Mouse (Mus musculus) liver, embryonic 14.5 days (tissue): ENCODE data around the gene Ly6c1. TPM values are rescaled to one million over a fixed set of nuclear protein-coding genes. Genes with fewer than 3 reads are reported as not detected.
A peak's percentile ranks its signal among the peaks of the same experiment; 100 is the strongest.
"Not testable (repeated sequence)": the region's sequence is repeated elsewhere in the genome, so short reads cannot be mapped to it uniquely, and the experiment has no call there.

Experiments
- ATAC-seq: fragments of 200-750 bp; cut with Nextera tagmentation; 2 replicates; pipeline ENCODE4 v1.8.0; 2017; ENCODE audit warnings: moderate number of reproducible peaks, mild to moderate bottlenecking, moderate library complexity; ENCODE audit not compliant: insufficient read depth
- DNase-seq, 3 experiments: peaks; one replicate each; pipeline ENCODE4 v3.0.0-alpha.2; 2012 to 2013; ENCODE audit warnings: low read depth in 3 of 3, low spot score in 3 of 3
- H3K27ac ChIP-seq: fragments of 300-500 bp; sonication (generic); 2 replicates; pipeline ENCODE4 v1.5.1; 2014; ENCODE audit warnings: moderate library complexity, mild to moderate bottlenecking, control low read depth, inconsistent platforms
- H3K27me3 ChIP-seq: fragments of 300-500 bp; sonication (generic); 2 replicates; pipeline ENCODE4 v1.6.1; 2014; ENCODE audit warnings: mild to moderate bottlenecking, low read length, moderate library complexity; ENCODE audit not compliant: control insufficient read depth, insufficient read depth
- H3K36me3 ChIP-seq: fragments of 300-500 bp; sonication (generic); replicated peaks from 2 replicates; pipeline ENCODE4 v1.6.1; 2014; ENCODE audit warnings: low read depth; ENCODE audit not compliant: control insufficient read depth, insufficient read depth
- H3K4me1 ChIP-seq, 2 experiments: fragments of 200-500 bp in 1 of 2; fragments of 300-500 bp in 1 of 2; sonication (generic) in 1 of 2; replicated peaks; 2 replicates each; pipeline ENCODE4 v1.6.1; 2012 to 2014; ENCODE audit warnings: antibody characterized with exemption in 1 of 2, inconsistent platforms in 1 of 2, low read length in 1 of 2; ENCODE audit not compliant: control insufficient read depth in 2 of 2, insufficient read depth in 2 of 2
- H3K4me2 ChIP-seq: fragments of 300-500 bp; sonication (generic); 2 replicates; pipeline ENCODE4 v1.6.1; 2014; ENCODE audit warnings: low read depth, mild to moderate bottlenecking, control low read depth, moderate library complexity
- H3K4me3 ChIP-seq, 2 experiments: fragments of 200-500 bp in 1 of 2; fragments of 300-500 bp in 1 of 2; sonication (generic) in 1 of 2; 2 replicates each; pipeline ENCODE4 v1.5.1; 2012 to 2014; ENCODE audit warnings: low read depth in 2 of 2, low read length in 2 of 2, mild to moderate bottlenecking in 2 of 2, control low read depth in 1 of 2, inconsistent platforms in 1 of 2, moderate library complexity in 1 of 2; ENCODE audit not compliant: insufficient read depth in 1 of 2
- H3K9ac ChIP-seq: fragments of 300-500 bp; sonication (generic); replicated peaks from 2 replicates; pipeline ENCODE4 v1.6.1; 2014; ENCODE audit warnings: mild to moderate bottlenecking, control low read depth, moderate library complexity
- H3K9me3 ChIP-seq: fragments of 300-500 bp; sonication (generic); 2 replicates; pipeline ENCODE4 v1.6.1; 2016; ENCODE audit warnings: low read length, mixed read lengths; ENCODE audit not compliant: control insufficient read depth
- CTCF ChIP-seq: IDR thresholded peaks from 2 replicates; pipeline ENCODE4 v1.5.1; 2016; ENCODE audit warnings: antibody characterized with exemption, low read depth, control low read depth
- EP300 ChIP-seq: IDR thresholded peaks from 2 replicates; pipeline ENCODE4 v1.6.1; 2016; ENCODE audit warnings: antibody characterized with exemption, low read depth
- WGBS: fragments of 180-500 bp; shearing (Covaris S2); extraction: QIAGEN DNeasy Blood & Tissue Kit; methylation state at CpG from one replicate; pipeline ENCODE4 v1.1.7; 2014; ENCODE audit not compliant: insufficient replicate concordance; 5-methylcytosine and 5-hydroxymethylcytosine counted together
- polyA plus RNA-seq, 2 experiments: library from polyadenylated mRNA; depleted of rRNA in 1 of 2; stranded (reverse) in 1 of 2; unstranded in 1 of 2; fragments of >200 nt; fragmentation: Nextera tagmentation in 1 of 2; extraction: Ambion mirVana in 1 of 2; gene quantifications; 2 replicates each; pipeline versions ENCODE4 v1.2.1 to v1.2.3; 2012 to 2014

Ly6c1 gene
- polyA plus RNA-seq (2012; rRNA removed) (0.11 and 0.17 TPM in 2 replicates), polyA plus RNA-seq (2014; fragmentation: Nextera tagmentation; extraction: Ambion mirVana) (0.28 TPM in 1 of 2 replicates, not detected in the other)

DNA sequence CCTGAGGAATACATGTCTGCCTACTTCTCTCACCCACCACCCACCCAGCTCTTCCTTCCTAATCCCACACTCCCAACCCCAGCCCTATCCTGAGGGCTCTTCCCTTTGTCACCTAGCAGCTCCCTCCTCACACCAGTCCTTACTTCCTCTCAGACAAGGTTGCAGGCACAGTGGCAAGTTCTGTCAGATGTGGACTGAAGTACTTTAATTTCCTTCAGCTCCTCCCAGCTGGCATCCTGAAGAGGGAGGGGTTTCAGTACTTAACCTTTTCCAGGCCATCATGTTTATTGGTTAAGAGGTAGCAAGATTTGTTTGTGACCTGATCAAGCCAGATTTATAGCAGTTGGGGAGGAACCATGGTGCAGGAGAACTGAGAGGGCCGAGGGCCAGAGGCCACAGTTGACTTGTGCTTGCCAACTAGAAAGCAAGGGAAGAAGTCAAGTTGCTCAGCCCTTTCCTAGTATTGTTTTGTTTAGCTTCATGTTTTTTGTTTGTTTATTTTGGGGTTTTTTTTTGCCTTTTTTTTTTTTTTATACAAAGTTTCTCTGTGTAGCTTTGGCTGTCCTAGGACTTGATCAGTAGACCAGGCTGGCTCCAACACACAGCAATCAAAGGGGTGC lies at the start of gene Ly6c1:
Gene Ly6c1 (minus strand): TSS at position 189 of the 620 bp plus-strand sequence.
- WGBS, result 36% methylated on average over 1 of the region's 1 CpGs
- DNase-seq, result not testable (repeated sequence)

GRCm38 (mm10) chr15:75088041-75088440 lies 39.4 kb upstream of the Ly6c1 start:
- not testable (repeated sequence) for H3K9me3 ChIP-seq, H3K9ac ChIP-seq, H3K36me3 ChIP-seq, ATAC-seq, H3K4me3 ChIP-seq, H3K4me2 ChIP-seq, H3K27me3 ChIP-seq, DNase-seq, H3K4me1 ChIP-seq, H3K27ac ChIP-seq
- peak; percentile 73 for TF ChIP-seq CTCF
- 0% methylated on average over 2 of the region's 2 CpGs for WGBS

More for the DNA sequence above, at the start of gene Ly6c1:
- H3K4me3 ChIP-seq, H3K9me3 ChIP-seq, H3K27ac ChIP-seq, H3K4me2 ChIP-seq, H3K9ac ChIP-seq, ATAC-seq, H3K27me3 ChIP-seq, H3K36me3 ChIP-seq, H3K4me1 ChIP-seq: not testable (repeated sequence)

DNA sequence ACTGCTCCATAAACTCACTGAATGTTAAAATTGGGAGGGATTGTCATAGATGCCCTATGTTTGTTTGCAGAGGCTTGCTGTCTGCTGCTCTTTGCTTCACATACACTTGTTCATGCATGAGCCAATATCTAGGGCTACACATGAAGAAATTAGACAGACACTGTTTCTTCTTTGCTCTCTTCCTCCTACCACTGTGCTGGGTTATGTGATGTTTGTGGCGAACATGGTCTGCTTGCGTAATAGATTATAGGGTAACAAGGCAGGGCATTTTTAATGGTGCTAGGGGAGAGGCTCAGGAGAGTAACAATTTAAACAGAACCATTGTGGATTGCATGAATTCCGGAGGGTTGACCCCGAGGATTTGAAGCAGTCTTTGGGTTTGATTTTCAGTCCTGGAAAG lies 21.3 kb upstream of the Ly6c1 start:
- H3K4me1 ChIP-seq, result no peaks in the 10 kb centered on the region
- TF ChIP-seq EP300 (no peak), CTCF (no peak)
- no peaks in the 10 kb centered on the region for H3K9me3 ChIP-seq
- H3K9ac ChIP-seq, result no peak overlapping the region
- no peaks in the 10 kb centered on the region for H3K27me3 ChIP-seq
- ATAC-seq (no peak), DNase-seq (no peak)
- WGBS, result 54% methylated on average over 4 of the region's 4 CpGs
- H3K4me3 ChIP-seq, result no peak overlapping the region
- no peaks in the 10 kb centered on the region for H3K36me3 ChIP-seq
- H3K27ac ChIP-seq, result no peak overlapping the region
- H3K4me2 ChIP-seq, result no peak overlapping the region

DNA sequence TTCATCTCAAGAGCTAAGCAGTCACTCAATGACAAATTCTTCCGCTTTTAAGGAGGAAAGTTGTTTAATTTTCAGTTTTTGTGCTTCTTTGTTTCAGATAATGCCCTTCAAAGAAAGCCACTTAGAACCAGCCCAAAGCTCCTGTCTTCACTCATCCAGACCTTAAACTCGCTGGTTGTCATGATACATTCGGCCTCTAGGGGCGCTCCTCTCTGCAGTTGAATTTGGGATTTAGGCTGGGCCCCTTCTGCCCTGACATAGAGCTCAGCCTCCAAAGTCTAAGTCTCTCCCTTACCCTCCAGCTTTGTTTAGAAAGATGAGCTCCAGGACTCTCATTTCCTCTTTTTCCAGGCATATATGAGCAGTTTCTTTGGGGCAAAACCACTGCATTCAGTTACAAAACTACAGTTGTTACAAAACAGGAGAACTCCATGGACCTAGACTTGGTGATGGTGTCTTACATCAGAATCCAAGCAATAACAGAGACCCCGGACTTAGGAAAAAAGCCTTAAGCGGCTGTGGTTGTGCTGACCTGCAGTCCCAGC lies 13.5 kb upstream of the Ly6c1 start:
- DNase-seq, result peak; percentile 1 to 27 (median 19)
- not testable (repeated sequence) for H3K9me3 ChIP-seq, H3K36me3 ChIP-seq, H3K27ac ChIP-seq, H3K4me1 ChIP-seq, H3K27me3 ChIP-seq, H3K4me2 ChIP-seq, ATAC-seq, H3K9ac ChIP-seq, H3K4me3 ChIP-seq
- peak; percentile 77 for TF ChIP-seq CTCF
- 19% methylated on average over 6 of the region's 6 CpGs for WGBS

DNA sequence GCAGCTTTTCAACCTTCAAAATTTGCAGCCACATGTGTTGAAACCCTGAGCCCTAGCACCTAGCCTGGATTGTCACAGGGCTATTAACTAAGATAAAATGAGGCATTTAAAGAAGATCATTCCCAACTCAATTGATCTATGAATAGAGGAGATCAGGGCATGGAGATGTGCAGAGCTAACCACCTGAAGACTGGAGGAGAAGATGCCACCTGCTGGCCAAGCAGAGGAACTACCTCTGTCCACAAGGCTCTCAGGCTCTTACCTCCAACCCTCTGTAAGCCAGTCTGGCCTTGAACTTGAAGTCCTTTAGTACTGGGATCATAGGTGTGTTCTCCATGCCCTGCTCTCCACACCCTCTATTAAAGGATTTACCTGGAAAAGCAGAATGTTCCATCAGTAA lies 11.9 kb upstream of the Ly6c1 start:
- H3K4me1 ChIP-seq, result no peaks in the 10 kb centered on the region
- no peak overlapping the region for H3K4me3 ChIP-seq
- no peak for ATAC-seq
- H3K9me3 ChIP-seq, result no peaks in the 10 kb centered on the region
- DNase-seq, result peak in 1 of 3 experiments; percentile 3
- H3K36me3 ChIP-seq, result no peaks in the 10 kb centered on the region
- H3K27me3 ChIP-seq, result no peaks in the 10 kb centered on the region
- H3K9ac ChIP-seq, result no peak overlapping the region
- H3K4me2 ChIP-seq, result no peak overlapping the region
- H3K27ac ChIP-seq, result no peak overlapping the region
- no peak for TF ChIP-seq EP300
- peak; percentile 83 for TF ChIP-seq CTCF
